Mouse (Mus musculus) neural tube, embryonic 11.5 days (tissue): ENCODE results near the gene Acsl1. TPM values are rescaled to one million over a fixed set of nuclear protein-coding genes. Genes with fewer than 3 reads are reported as not detected.
"Not testable (repeated sequence)": the region's sequence is repeated elsewhere in the genome, so short reads cannot be mapped to it uniquely, and the experiment has no call there.

ENCODE experiments used
- ATAC-seq: fragments of 200-750 bp; cut with Nextera tagmentation; 2 replicates; pipeline ENCODE4 v1.8.0; 2017; ENCODE audit warnings: moderate number of reproducible peaks, mild to moderate bottlenecking, moderate TSS enrichment, moderate library complexity; ENCODE audit not compliant: insufficient read depth, low FRiP score, low TSS enrichment
- DNase-seq: peaks from one replicate; pipeline ENCODE4 v3.0.0-alpha.2; 2015; ENCODE audit warnings: low spot score
- H3K27ac ChIP-seq: fragments of 300-500 bp; sonication (generic); 2 replicates; pipeline ENCODE4 v1.5.1; 2014; ENCODE audit warnings: low read depth, mild to moderate bottlenecking, low read length
- H3K27me3 ChIP-seq: fragments of 300-500 bp; sonication (generic); 2 replicates; pipeline ENCODE4 v1.6.1; 2014; ENCODE audit warnings: mild to moderate bottlenecking, low read length, mixed read lengths; ENCODE audit not compliant: control insufficient read depth, insufficient read depth
- H3K36me3 ChIP-seq: fragments of 300-500 bp; sonication (generic); 2 replicates; pipeline ENCODE4 v1.6.1; 2014; ENCODE audit warnings: mild to moderate bottlenecking, low read length, moderate library complexity, mixed read lengths; ENCODE audit not compliant: control insufficient read depth, insufficient read depth
- H3K4me1 ChIP-seq: fragments of 300-500 bp; sonication (generic); 2 replicates; pipeline ENCODE4 v1.6.1; 2014; ENCODE audit warnings: low read length, mixed read lengths; ENCODE audit not compliant: control insufficient read depth, insufficient read depth
- H3K4me2 ChIP-seq: fragments of 300-500 bp; sonication (generic); 2 replicates; pipeline ENCODE4 v1.6.1; 2014; ENCODE audit warnings: low read depth, mild to moderate bottlenecking, moderate library complexity
- H3K4me3 ChIP-seq: fragments of 300-500 bp; sonication (generic); 2 replicates; pipeline ENCODE4 v1.5.1; 2014; ENCODE audit warnings: low read depth, low read length
- H3K9ac ChIP-seq: fragments of 300-500 bp; sonication (generic); 2 replicates; pipeline ENCODE4 v1.6.1; 2014; ENCODE audit warnings: mild to moderate bottlenecking, low read length
- H3K9me3 ChIP-seq: fragments of 300-500 bp; sonication (generic); 2 replicates; pipeline ENCODE4 v1.6.1; 2016; ENCODE audit warnings: low read length; ENCODE audit not compliant: control insufficient read depth
- WGBS: fragments of 180-500 bp; shearing (Covaris S2); extraction: QIAGEN DNeasy Blood & Tissue Kit; methylation state at CpG from one replicate; pipeline ENCODE4 v1.1.7; 2014; 5-methylcytosine and 5-hydroxymethylcytosine counted together
- polyA plus RNA-seq: library from polyadenylated mRNA; unstranded; fragments of >200 nt; fragmentation: Nextera tagmentation; extraction: Ambion mirVana; gene quantifications from 2 replicates; pipeline ENCODE4 v1.2.1, GENCODE M21; 2014

Acsl1 gene
- polyA plus RNA-seq, 1 experiment from 2014 or later = 13.5 TPM

- 93% methylated on average over 19 of the region's 19 CpGs for WGBS
- no peak for ATAC-seq
These were observed 99.0 kb downstream of the Acsl1 start for GRCm38 (mm10) chr8:46569659-46570441.

GRCm38 (mm10) chr8:46570673-46571072 is 99.8 kb downstream of the Acsl1 start:
- no peaks in the 10 kb centered on the region; the same call in 1 of the 2 replicates for H3K36me3 ChIP-seq

More at GRCm38 (mm10) chr8:46569659-46570441, 99.0 kb downstream of the Acsl1 start:
- H3K4me2 ChIP-seq = no peak overlapping the region
- H3K36me3 ChIP-seq = no peaks in the 10 kb centered on the region; the same call in 1 of the 2 replicates
- H3K4me1 ChIP-seq = no peaks in the 10 kb centered on the region
- H3K27ac ChIP-seq = no peak overlapping the region
- no peak overlapping the region for H3K9ac ChIP-seq
- H3K27me3 ChIP-seq = no peaks in the 10 kb centered on the region
- no peaks in the 10 kb centered on the region for H3K9me3 ChIP-seq
- no peak overlapping the region for H3K4me3 ChIP-seq
- DNase-seq = no peak

GRCm38 (mm10) chr8:46573446-46573845 is 102.6 kb downstream of the Acsl1 start:
- no peaks in the 10 kb centered on the region for H3K27me3 ChIP-seq
- H3K9me3 ChIP-seq = no peaks in the 10 kb centered on the region
- no peak overlapping the region for H3K9ac ChIP-seq
- H3K4me3 ChIP-seq = no peak overlapping the region
- no peak overlapping the region for H3K27ac ChIP-seq
- DNase-seq (no peak), ATAC-seq (no peak)
- H3K36me3 ChIP-seq = peaks cover 4% of the 10 kb centered on the region; the same call in 1 of the 2 replicates
- no peaks in the 10 kb centered on the region for H3K4me1 ChIP-seq
- 83% methylated on average over 2 of the region's 2 CpGs for WGBS
- H3K4me2 ChIP-seq = no peak overlapping the region

More at GRCm38 (mm10) chr8:46570673-46571072, 99.8 kb downstream of the Acsl1 start:
- no peak overlapping the region for H3K27ac ChIP-seq
- ATAC-seq (no peak), DNase-seq (no peak)
- no peaks in the 10 kb centered on the region for H3K9me3 ChIP-seq
- no peak overlapping the region for H3K9ac ChIP-seq
- H3K27me3 ChIP-seq = no peaks in the 10 kb centered on the region
- WGBS = 91% methylated on average over 9 of the region's 14 CpGs
- H3K4me3 ChIP-seq = no peak overlapping the region
- H3K4me1 ChIP-seq = no peaks in the 10 kb centered on the region
- H3K4me2 ChIP-seq = no peak overlapping the region

- Histone ChIP-seq H3K9me3 (no peaks in the 10 kb centered on the region), H3K27me3 (no peaks in the 10 kb centered on the region), H3K4me2 (no peak overlapping the region), H3K36me3 (peaks cover 5% of the 10 kb centered on the region; the same call in 1 of the 2 replicates), H3K9ac (no peak overlapping the region), H3K4me1 (no peaks in the 10 kb centered on the region), H3K27ac (no peak overlapping the region), H3K4me3 (no peak overlapping the region)
- DNase-seq (no peak), ATAC-seq (no peak)
- 89% methylated on average over 2 of the region's 2 CpGs for WGBS
These were observed 103.1 kb downstream of the Acsl1 start for GRCm38 (mm10) chr8:46573964-46574363.

- peaks cover 9% of the 10 kb centered on the region for H3K36me3 ChIP-seq
- no peaks in the 10 kb centered on the region for H3K27me3 ChIP-seq
- no peak overlapping the region for H3K27ac ChIP-seq
- ATAC-seq (no peak), DNase-seq (no peak)
- H3K9me3 ChIP-seq = no peaks in the 10 kb centered on the region
- no peaks in the 10 kb centered on the region for H3K4me1 ChIP-seq
- no peak overlapping the region for H3K9ac ChIP-seq
- H3K4me2 ChIP-seq = no peak overlapping the region
- H3K4me3 ChIP-seq = no peak overlapping the region
- 95% methylated on average over 9 of the region's 9 CpGs for WGBS
These were observed 108.0 kb downstream of the Acsl1 start for GRCm38 (mm10) chr8:46578794-46579193.

GRCm38 (mm10) chr8:46584328-46584727 is 113.5 kb downstream of the Acsl1 start:
- not testable (repeated sequence) for H3K9me3 ChIP-seq, H3K27me3 ChIP-seq, H3K4me1 ChIP-seq, H3K36me3 ChIP-seq, H3K4me3 ChIP-seq, H3K27ac ChIP-seq, ATAC-seq, DNase-seq, H3K9ac ChIP-seq, H3K4me2 ChIP-seq
- WGBS = 28% methylated on average over 4 of the region's 4 CpGs

GRCm38 (mm10) chr8:46585576-46585975 is 114.7 kb downstream of the Acsl1 start:
- Histone ChIP-seq H3K27me3 (no peaks in the 10 kb centered on the region), H3K4me2 (no peak overlapping the region), H3K4me3 (no peak overlapping the region), H3K36me3 (no peaks in the 10 kb centered on the region), H3K4me1 (no peaks in the 10 kb centered on the region), H3K27ac (no peak overlapping the region), H3K9ac (no peak overlapping the region), H3K9me3 (no peaks in the 10 kb centered on the region)
- DNase-seq (no peak), ATAC-seq (no peak)
- WGBS = 90% methylated on average over 3 of the region's 3 CpGs
